Mouse (Mus musculus): ENCODE results near the gene Galr3. TPM values are rescaled to one million over a fixed set of nuclear protein-coding genes. Genes with fewer than 3 reads are reported as not detected.
"Not testable (repeated sequence)": the region's sequence is repeated elsewhere in the genome, so short reads cannot be mapped to it uniquely, and the experiment has no call there.

Galr3 gene
- polyA plus RNA-seq, 1 experiment, result not detected

DNA sequence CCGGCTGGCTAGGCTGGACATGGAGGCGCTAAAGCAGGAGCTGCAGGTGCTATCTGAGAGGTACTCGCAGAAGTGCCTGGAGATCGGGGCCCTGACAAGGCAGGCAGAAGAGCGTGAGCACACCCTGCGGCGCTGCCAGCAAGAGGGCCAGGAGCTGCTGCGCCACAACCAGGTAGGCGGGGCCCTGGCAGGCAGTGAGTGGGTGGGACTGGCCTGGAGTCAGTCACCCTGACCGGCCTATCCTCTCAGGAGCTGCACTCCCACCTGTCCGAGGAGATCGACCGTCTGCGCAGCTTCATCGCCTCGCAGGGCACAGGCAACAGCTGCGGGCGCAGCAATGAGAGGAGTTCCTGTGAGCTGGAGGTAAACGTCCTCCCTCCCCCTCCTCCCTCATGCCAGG lies 39.6 kb upstream of the Galr3 start:
- Histone ChIP-seq H3K27ac (ENCODE audit: control insufficient read depth, insufficient read depth, low read depth, low read length, poor library complexity) (no peak overlapping the region), H3K4me1 (ENCODE audit: control insufficient read depth, insufficient read depth, low read length) (peaks cover 3% of the 10 kb centered on the region), H3K4me3 (replicated peaks; ENCODE audit: control insufficient read depth, low read depth, low read length) (no peak overlapping the region)
- WGBS, result 89% methylated on average over 19 of the region's 19 CpGs
- no peak for TF ChIP-seq CTCF (IDR thresholded peaks at IDR 0.05; ENCODE audit: control insufficient read depth, insufficient read depth, low read length)
- TF ChIP-seq POLR2A (IDR thresholded peaks at IDR 0.05; ENCODE audit: borderline replicate concordance, control insufficient read depth, low read depth, low read length), result no peak

GRCm38 (mm10) chr15:79003079-79003478 lies 38.6 kb upstream of the Galr3 start:
- whole genome bisulfite sequencing, result 88% methylated on average over 3 of the region's 3 CpGs
- H3K27ac ChIP-seq (ENCODE audit: control insufficient read depth, insufficient read depth, low read depth, low read length, poor library complexity), result no peak overlapping the region
- TF ChIP-seq CTCF (IDR thresholded peaks at IDR 0.05; ENCODE audit: control insufficient read depth, insufficient read depth, low read length), result no peak
- TF ChIP-seq POLR2A (IDR thresholded peaks at IDR 0.05; ENCODE audit: borderline replicate concordance, control insufficient read depth, low read depth, low read length), result no peak
- H3K4me1 ChIP-seq (ENCODE audit: control insufficient read depth, insufficient read depth, low read length), result peaks cover 3% of the 10 kb centered on the region
- H3K4me3 ChIP-seq (replicated peaks; ENCODE audit: control insufficient read depth, low read depth, low read length), result no peak overlapping the region

- Histone ChIP-seq H3K27ac (ENCODE audit: control insufficient read depth, insufficient read depth, low read depth, low read length, poor library complexity) (no peak overlapping the region), H3K4me3 (replicated peaks; ENCODE audit: control insufficient read depth, low read depth, low read length) (no peak overlapping the region), H3K4me1 (ENCODE audit: control insufficient read depth, insufficient read depth, low read length) (no peaks in the 10 kb centered on the region)
- no peak for TF ChIP-seq CTCF (IDR thresholded peaks at IDR 0.05; ENCODE audit: control insufficient read depth, insufficient read depth, low read length)
- TF ChIP-seq POLR2A (IDR thresholded peaks at IDR 0.05; ENCODE audit: borderline replicate concordance, control insufficient read depth, low read depth, low read length), result no peak
- 83% methylated on average over 9 of the region's 9 CpGs for WGBS
These were observed 36.1 kb upstream of the Galr3 start for GRCm38 (mm10) chr15:79005581-79005980.

GRCm38 (mm10) chr15:79006638-79007037 lies 35.0 kb upstream of the Galr3 start:
- TF ChIP-seq CTCF (IDR thresholded peaks at IDR 0.05; ENCODE audit: control insufficient read depth, insufficient read depth, low read length) (no peak), POLR2A (IDR thresholded peaks at IDR 0.05; ENCODE audit: borderline replicate concordance, control insufficient read depth, low read depth, low read length) (no peak)
- WGBS, result 71% methylated on average over 3 of the region's 3 CpGs
- no peak overlapping the region for H3K4me3 ChIP-seq (replicated peaks; ENCODE audit: control insufficient read depth, low read depth, low read length)
- H3K27ac ChIP-seq (ENCODE audit: control insufficient read depth, insufficient read depth, low read depth, low read length, poor library complexity), result no peak overlapping the region
- H3K4me1 ChIP-seq (ENCODE audit: control insufficient read depth, insufficient read depth, low read length), result no peaks in the 10 kb centered on the region

DNA sequence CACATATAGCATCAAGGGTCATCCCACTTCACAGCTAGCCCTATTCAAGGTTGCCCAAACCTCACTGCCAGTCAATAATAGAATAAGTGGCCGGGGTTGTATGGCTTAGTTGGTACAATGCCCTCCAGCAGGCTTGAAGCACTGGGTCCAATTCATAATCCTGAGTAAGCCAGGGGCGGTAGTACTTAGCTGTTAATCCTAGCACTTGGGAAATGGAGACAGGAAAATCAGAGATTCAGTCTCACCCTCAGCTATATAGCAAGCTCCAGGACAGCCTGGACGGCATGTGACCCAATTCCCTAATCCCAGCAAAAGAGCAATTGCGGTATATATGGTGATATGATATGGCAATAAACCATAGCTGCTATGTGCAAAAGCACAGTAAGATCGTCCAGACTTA lies 34.6 kb upstream of the Galr3 start:
- TF ChIP-seq CTCF (IDR thresholded peaks at IDR 0.05; ENCODE audit: control insufficient read depth, insufficient read depth, low read length) (no peak), POLR2A (IDR thresholded peaks at IDR 0.05; ENCODE audit: borderline replicate concordance, control insufficient read depth, low read depth, low read length) (no peak)
- WGBS, result 84% methylated on average over 5 of the region's 5 CpGs
- Histone ChIP-seq H3K4me3 (replicated peaks; ENCODE audit: control insufficient read depth, low read depth, low read length) (no peak overlapping the region), H3K4me1 (ENCODE audit: control insufficient read depth, insufficient read depth, low read length) (no peaks in the 10 kb centered on the region), H3K27ac (ENCODE audit: control insufficient read depth, insufficient read depth, low read depth, low read length, poor library complexity) (no peak overlapping the region)

DNA sequence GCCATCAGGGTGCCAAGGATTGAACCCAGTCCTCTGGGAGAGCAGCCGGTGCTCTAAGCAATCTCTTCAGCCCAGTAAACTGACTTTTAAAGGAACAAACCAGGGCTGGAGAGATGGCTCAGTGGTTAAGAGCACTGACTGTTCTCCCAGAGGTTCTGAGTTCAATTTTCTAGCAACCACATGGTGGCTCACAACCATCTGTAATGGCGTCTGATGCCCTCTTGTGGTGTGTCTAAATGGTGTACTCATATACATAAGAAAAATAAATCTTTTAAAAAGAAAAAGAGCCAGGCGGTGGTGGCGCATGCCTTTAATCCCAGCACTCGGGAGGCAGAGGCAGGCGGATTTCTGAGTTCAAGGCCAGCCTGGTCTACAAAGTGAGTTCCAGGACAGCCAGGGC lies 33.8 kb upstream of the Galr3 start:
- not testable (repeated sequence) for H3K27ac ChIP-seq (ENCODE audit: control insufficient read depth, insufficient read depth, low read depth, low read length, poor library complexity); H3K4me1 ChIP-seq (ENCODE audit: control insufficient read depth, insufficient read depth, low read length); H3K4me3 ChIP-seq (replicated peaks; ENCODE audit: control insufficient read depth, low read depth, low read length)
- WGBS, result 93% methylated on average over 6 of the region's 6 CpGs

DNA sequence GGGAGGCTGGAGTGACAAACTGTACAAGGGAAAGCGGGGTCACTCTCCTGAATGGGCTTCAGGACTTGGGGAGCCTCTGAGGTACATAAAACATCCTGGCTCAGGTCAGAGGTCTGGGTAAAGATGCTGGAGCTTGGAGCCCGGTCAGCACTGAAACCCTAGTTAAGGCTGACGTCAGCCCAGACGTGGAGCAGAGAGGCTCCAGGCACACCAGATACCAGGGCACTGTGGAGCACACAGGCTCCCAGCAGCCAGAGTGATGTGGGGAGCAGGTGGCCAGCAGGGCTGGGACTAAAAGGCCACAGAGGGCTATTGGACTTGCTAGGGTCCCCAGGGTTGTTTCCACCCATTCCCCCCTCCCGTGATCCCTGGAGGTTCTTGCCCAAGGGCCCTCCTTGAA lies 32.0 kb upstream of the Galr3 start:
- 81% methylated on average over 5 of the region's 5 CpGs for WGBS
- Histone ChIP-seq H3K4me1 (ENCODE audit: control insufficient read depth, insufficient read depth, low read length) (no peaks in the 10 kb centered on the region), H3K27ac (ENCODE audit: control insufficient read depth, insufficient read depth, low read depth, low read length, poor library complexity) (no peak overlapping the region), H3K4me3 (replicated peaks; ENCODE audit: control insufficient read depth, low read depth, low read length) (no peak overlapping the region)
- TF ChIP-seq POLR2A (IDR thresholded peaks at IDR 0.05; ENCODE audit: borderline replicate concordance, control insufficient read depth, low read depth, low read length) (no peak), CTCF (IDR thresholded peaks at IDR 0.05; ENCODE audit: control insufficient read depth, insufficient read depth, low read length) (no peak)

GRCm38 (mm10) chr15:79011550-79011949 lies 30.1 kb upstream of the Galr3 start:
- Histone ChIP-seq H3K4me3 (replicated peaks; ENCODE audit: control insufficient read depth, low read depth, low read length) (no peak overlapping the region), H3K4me1 (ENCODE audit: control insufficient read depth, insufficient read depth, low read length) (no peaks in the 10 kb centered on the region), H3K27ac (ENCODE audit: control insufficient read depth, insufficient read depth, low read depth, low read length, poor library complexity) (no peak overlapping the region)
- 81% methylated on average over 10 of the region's 10 CpGs for WGBS
- TF ChIP-seq CTCF (IDR thresholded peaks at IDR 0.05; ENCODE audit: control insufficient read depth, insufficient read depth, low read length) (no peak), POLR2A (IDR thresholded peaks at IDR 0.05; ENCODE audit: borderline replicate concordance, control insufficient read depth, low read depth, low read length) (no peak)

- H3K4me3 ChIP-seq (replicated peaks; ENCODE audit: control insufficient read depth, low read depth, low read length), result no peak overlapping the region
- no peaks in the 10 kb centered on the region for H3K4me1 ChIP-seq (ENCODE audit: control insufficient read depth, insufficient read depth, low read length)
- TF ChIP-seq POLR2A (IDR thresholded peaks at IDR 0.05; ENCODE audit: borderline replicate concordance, control insufficient read depth, low read depth, low read length) (no peak), CTCF (IDR thresholded peaks at IDR 0.05; ENCODE audit: control insufficient read depth, insufficient read depth, low read length) (no peak)
- H3K27ac ChIP-seq (ENCODE audit: control insufficient read depth, insufficient read depth, low read depth, low read length, poor library complexity), result no peak overlapping the region
- 74% methylated on average over 7 of the region's 7 CpGs for WGBS
These were observed 28.3 kb upstream of the Galr3 start for GRCm38 (mm10) chr15:79013382-79013781.

Measured in bone marrow, adult 2 months (tissue).